Mouse (Mus musculus) neural tube, embryonic 11.5 days (tissue): ENCODE data around the gene Sec14l1. TPM values are rescaled to one million over a fixed set of nuclear protein-coding genes. Genes with fewer than 3 reads are reported as not detected.

Experiments used
- microRNA-seq: library from miRNA; unstranded; fragments of <30 nt; microRNA quantifications from one replicate; pipeline ENCODE4, GENCODE M21; 2016
- polyA plus RNA-seq: library from polyadenylated mRNA; unstranded; fragments of >200 nt; fragmentation: Nextera tagmentation; extraction: Ambion mirVana; gene quantifications from 2 replicates; pipeline ENCODE4 v1.2.1, GENCODE M21; 2014

Gene Sec14l1
- polyA plus RNA-seq, 1 experiment from 2014 or later: 44.2 TPM

Small RNAs within 50 kb of the gene (microRNA-seq; reads per million reads assigned to microRNA genes)
- not detected for gene Gm24323
- 1.0 reads per million for gene Mir6516

Other genes with a start within 250 kb of the Sec14l1 start
- gene Mgat5b, start 196.3 kb upstream of the Sec14l1 start, polyA plus RNA-seq: 7.5 and 8.4 TPM in 2 replicates
- gene Sept9, start 84.5 kb downstream of the Sec14l1 start, polyA plus RNA-seq: 173 and 183 TPM in 2 replicates